Mouse (Mus musculus): ENCODE results near the gene Fgf2.
A peak's percentile ranks its signal among the peaks of the same experiment; 100 is the strongest.

The Fgf2 gene

GRCm38 (mm10) chr3:37348221-37349165, at the start of gene Fgf2:
TSS of gene Fgf2 (plus strand) at chr3:37348346.
- DNase-seq (ENCODE audit: low spot score in 2 of 2) = no peak

DNA sequence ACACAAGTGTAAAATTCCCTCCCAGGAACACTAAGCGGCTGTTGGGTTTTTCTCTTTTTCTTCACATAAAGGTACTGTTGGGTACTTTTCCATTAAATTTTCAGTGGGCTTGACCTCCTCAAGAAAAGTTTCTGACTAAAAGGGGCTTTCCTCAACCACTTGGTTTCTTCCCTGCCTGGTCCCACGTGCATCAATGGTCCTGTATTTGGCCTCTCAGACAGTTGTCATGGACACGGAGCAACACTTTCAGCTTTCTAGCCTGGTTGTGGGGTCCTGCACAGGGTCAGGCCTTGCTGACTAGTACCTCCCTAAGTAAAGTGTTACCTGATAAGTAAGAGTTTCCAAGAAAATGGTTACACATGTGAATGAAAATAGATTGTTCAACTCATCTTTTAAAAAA, 48.7 kb upstream of the Fgf2 start:
- no peak for DNase-seq (ENCODE audit: low spot score in 2 of 2)

- DNase-seq (ENCODE audit: low spot score in 2 of 2) = peak; percentile 29 to 46
Observed at GRCm38 (mm10) chr3:37302685-37303084, 45.5 kb upstream of the Fgf2 start.

GRCm38 (mm10) chr3:37303392-37304139, 44.6 kb upstream of the Fgf2 start:
- no peak for DNase-seq (ENCODE audit: low spot score in 2 of 2)

GRCm38 (mm10) chr3:37311897-37312369, 36.2 kb upstream of the Fgf2 start:
- DNase-seq (ENCODE audit: low spot score in 2 of 2) = no peak

- DNase-seq (ENCODE audit: low spot score in 2 of 2) = peak; percentile 91 to 92
Observed at GRCm38 (mm10) chr3:37312370-37312941, 35.7 kb upstream of the Fgf2 start, which contains the start of the genes Bbs12 and Cetn4. TSS of gene Bbs12 (plus strand) at chr3:37312554. TSS of gene Cetn4 (minus strand) at chr3:37312708.

GRCm38 (mm10) chr3:37313371-37313770, 34.8 kb upstream of the Fgf2 start:
- DNase-seq (ENCODE audit: low spot score in 2 of 2) = peak; percentile 10 to 22

DNA sequence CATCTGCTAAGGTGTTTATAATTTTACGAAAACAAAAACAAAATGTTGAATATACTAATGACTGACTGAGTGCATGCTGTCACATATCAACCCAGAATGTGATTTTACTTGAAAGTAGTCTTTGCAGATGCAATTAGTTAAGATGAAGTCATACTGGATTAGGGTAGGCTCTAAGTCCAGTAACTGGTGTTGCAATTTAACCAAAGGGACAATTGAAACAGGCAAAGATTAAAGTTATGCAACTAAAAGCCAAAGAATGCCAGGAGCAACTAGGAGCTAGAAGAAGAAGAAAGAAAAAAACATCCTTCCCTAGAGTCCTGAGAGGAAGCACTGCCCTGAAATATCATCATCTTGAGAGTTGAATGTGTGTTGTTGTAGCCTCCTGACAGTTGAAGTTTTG, 31.9 kb upstream of the Fgf2 start:
- DNase-seq (ENCODE audit: low spot score in 2 of 2) = no peak

DNA sequence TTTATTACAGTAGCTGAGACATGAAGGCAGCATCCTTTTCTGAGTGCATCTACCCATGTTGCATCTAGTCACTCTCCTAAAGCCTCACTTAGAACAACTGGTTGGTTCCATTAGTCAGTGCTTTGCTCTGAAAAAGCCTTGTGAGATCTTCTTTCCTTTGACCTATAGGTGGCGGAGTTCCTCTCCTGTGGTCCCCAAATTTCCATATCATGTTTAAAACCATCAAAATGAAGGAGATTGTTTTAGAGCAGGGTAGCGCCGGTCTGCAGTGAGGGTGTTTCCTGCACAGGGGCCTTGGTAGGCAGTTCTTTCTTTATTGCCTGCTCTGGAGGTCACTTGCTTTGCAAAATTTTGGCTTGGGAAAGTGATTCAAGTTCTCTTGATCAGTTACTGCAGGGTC, 23.8 kb upstream of the Fgf2 start:
- no peak for DNase-seq (ENCODE audit: low spot score in 2 of 2)

DNA sequence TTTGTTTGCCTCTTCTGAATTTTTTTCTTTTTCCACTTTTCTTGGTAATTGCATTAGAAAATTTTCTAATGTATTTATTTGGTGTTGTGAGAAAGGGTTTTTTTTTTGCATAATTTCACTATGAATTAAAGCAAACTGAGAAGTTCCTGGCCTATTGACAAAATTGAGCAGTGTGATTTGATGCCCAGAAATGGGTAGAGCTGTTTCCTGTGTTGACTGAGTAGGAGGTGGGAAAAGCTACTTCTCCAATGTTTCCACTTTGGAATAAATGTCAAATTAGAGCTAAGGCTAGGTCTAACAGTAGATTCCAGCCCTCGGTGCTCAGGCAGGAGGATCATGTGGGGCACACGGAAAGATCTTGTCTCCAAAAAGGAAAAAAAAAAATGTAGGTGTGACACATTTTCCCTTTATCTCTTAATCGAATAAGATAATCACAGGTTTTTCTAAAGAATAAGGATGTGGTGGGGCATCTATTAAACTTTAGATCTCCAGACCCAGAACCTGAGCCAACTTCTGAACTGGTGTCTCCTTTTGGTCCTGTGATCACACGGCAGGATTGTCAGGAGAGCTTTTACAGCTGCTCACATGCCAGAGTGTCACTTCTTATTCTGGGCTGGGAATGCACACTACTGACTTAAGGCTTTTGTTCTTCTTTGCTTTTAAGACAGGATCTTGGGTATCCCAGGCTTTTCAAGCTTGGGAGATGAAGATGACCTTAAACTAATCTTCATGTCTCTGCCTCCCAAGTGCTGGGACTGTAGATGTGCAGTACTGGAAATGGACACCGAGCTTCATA, 22.6 kb upstream of the Fgf2 start:
- DNase-seq (ENCODE audit: low spot score in 2 of 2) = no peak

DNA sequence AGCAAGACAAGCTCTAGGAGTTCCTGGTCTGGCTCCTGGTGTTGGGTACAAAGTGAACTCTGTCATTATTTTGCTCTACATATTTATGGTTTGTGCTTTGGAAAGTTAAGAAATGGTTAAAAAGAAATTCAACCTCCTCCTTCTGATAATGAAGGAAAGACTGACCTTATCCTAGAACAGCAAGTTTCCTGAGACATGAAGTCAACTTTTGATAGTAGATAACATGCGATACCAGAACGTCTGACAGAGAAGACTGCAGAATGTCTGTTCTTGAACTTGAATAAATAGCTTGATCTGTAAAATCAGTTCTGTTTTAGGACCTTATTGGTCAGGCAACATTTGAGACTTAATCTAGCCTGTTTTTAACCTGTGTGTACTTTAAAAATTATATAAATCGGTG, 21.5 kb upstream of the Fgf2 start:
- DNase-seq (ENCODE audit: low spot score in 2 of 2) = no peak

DNA sequence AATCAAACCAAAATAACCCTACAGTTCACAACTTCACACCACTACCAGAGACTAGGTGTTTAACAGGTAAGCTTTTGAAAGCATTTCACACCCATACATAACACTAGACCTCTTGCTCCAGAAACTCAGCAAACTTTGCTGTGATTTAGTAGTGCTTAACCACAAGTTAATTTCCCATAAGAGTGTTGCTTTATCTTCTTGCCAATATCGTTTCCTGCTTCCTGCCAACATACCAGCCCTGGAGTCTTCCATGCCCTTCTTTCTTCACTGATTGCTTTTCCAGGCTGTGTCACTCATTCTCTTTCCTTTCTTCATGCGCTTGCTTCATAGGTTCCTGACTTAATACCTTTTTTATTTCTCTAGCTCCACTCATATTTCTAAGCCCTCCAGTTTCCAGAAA, 19.7 kb upstream of the Fgf2 start:
- no peak for DNase-seq (ENCODE audit: low spot score in 2 of 2)

- no peak for DNase-seq (ENCODE audit: low spot score in 2 of 2)
Observed at GRCm38 (mm10) chr3:37329963-37330362, 18.2 kb upstream of the Fgf2 start.

DNA sequence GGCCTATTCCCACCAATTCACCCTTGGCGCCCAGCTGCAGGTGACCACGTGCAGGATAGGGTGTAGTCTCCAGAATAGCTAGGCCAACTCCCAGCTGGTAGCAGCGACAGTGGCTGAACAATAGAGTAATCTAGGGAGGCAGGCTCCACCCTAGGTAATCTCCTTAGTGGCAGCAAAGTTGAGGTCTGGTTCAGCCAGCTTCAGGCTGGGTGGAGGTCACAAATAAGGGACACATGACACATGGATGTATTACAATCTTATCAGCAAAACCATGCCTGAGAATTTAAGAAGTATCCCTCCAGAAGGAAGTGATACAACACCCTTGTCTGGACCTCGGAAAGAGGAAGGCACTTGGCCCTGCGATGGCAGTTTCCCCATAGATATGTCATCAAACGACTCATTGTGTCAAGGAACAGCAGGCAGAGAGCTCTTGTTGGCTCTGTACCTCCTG, 16.1 kb upstream of the Fgf2 start:
- DNase-seq (ENCODE audit: low spot score in 2 of 2) = peak in 1 of 2 experiments; percentile 13

GRCm38 (mm10) chr3:37334053-37334452, 14.1 kb upstream of the Fgf2 start:
- no peak for DNase-seq (ENCODE audit: low spot score in 2 of 2)

GRCm38 (mm10) chr3:37341110-37341509, 7.0 kb upstream of the Fgf2 start:
- no peak for DNase-seq (ENCODE audit: low spot score in 2 of 2)

DNA sequence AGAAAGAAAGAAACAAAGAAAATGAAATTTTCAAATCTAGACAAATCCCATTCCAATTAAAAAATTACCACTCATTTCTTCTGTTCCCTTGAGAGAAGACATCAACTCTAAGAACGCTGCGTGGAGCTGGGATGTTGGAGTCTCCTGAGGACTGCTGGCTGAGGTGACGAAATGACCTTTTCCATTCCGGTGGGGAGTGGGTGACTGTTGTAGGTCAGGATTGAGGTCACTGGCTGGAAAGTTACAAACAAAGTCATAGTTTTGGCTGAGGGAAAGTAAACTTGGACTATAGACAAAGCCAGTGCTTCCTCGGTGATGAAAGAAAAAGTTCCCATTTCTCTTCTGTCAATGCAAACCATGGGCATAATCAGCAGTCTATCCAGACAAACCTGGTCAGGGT, 5.3 kb upstream of the Fgf2 start:
- no peak for DNase-seq (ENCODE audit: low spot score in 2 of 2)

DNA sequence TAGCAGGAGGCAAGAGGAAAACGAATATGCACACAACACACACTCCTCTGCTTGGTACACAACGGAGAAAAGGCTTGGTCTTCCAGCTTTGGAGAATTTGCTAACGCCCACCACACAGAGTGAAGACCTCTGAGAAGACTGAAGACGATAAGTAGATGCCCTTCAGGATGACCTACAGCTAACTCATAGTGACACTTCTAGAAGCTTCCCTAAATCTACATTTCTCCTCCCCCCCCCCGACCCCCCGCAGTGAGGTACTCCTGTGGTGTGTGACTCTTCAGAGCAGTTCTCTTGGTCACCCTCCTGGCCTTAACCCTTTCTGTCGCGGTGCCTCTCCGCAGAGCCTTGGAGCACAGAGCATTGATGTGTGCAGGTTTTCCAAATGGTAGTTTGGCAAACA, 475 bp upstream of the Fgf2 start:
- DNase-seq (ENCODE audit: low spot score in 2 of 2) = no peak

- DNase-seq (ENCODE audit: low spot score in 2 of 2) = no peak
Observed at GRCm38 (mm10) chr3:37349166-37349548, 1.0 kb downstream of the Fgf2 start.

DNA sequence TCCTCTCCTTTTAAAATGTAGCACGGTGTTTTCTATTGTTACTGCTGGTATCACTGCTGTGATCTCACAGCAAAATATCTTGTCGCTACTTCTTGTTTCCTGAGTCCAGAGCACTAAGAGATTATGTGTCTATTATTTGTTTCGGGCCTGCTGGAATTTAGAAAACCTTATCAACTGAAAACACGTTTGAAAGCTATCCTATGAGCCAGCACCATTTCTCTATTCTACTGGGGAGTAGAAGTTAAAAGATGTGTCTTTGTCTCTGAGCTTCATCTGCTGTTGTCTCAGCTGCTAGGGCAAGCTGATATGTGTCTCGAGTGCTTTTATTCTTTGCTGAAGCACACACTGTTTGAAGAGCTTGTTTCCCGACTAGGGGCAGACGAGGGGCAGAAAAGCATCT, 2.2 kb downstream of the Fgf2 start:
- no peak for DNase-seq (ENCODE audit: low spot score in 2 of 2)

- no peak for DNase-seq (ENCODE audit: low spot score in 2 of 2)
Observed at GRCm38 (mm10) chr3:37353951-37354481, 5.9 kb downstream of the Fgf2 start.
